Mouse (Mus musculus): ENCODE data around the gene Mrpl21.

DNA sequence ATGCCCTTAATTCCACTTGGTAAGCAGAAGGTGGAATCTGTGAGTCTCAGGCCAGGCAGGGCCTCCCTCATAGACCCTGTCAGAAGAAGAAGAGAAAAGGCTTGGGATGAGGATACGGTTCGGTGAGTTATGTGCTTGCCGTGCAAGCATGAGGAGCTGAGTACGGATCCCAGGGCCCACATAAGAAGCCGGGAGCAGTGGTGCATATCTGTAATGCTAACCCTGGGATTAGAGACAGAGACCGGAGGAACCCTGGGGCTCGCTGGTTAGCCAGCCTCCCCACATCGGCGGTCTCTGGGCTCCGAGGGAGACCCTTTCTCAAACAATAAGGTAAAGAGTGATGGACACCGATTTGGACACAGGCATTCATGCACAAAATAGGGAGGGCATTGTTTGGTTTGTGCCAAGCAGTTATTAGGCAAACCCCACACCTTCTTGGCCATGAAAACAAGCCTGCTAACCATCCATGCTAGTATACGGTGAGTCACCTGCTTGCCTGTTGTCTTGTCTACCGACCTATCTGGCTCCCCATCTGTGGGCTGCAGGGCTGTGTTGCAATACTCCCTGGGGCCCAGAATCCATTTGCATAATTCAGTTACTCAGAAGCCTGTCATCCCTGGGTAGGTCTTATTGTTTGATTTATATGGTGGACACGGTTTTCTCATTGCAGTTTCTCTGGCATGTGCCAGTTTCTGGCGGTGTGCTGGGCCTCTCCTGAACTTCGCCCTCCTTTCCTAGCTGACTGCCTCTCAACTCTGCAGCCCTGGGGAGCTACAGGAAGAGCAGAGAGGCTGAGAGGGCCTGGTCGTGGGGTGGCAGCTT lies 51.2 kb downstream of the Mrpl21 start:
- TF ChIP-seq POLR2A (IDR thresholded peaks at IDR 0.05; ENCODE audit: borderline replicate concordance, control insufficient read depth, low read depth, low read length) (no peak), CTCF (IDR thresholded peaks at IDR 0.05; ENCODE audit: control insufficient read depth, insufficient read depth, low read length) (no peak)

Measured in bone marrow, adult 2 months (tissue).